In the genomic region with DNA sequence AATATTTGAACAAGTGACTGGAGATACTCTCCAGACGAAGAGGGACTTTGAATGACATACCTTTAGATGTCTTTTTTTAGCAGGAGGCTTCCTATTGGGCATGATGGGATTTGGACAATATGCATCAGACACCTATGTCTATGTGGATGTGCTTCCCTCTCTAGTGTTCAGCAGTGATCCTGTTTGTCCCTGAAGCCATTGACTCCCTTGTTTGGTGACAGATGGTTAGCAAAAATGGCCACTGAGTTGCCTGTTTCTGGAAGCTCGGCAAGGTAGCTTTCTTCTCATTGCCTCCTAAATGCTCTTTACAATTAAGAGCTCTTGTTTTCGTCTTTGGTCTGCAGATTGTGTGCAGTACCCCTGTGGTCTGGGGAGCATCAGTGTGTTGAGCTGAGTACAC, we compare ENCODE assay signal across 22 mouse cellular contexts.
A peak's percentile ranks its signal among the peaks of the same experiment; 100 is the strongest.
DNase-seq lines count a peak whose midpoint lies in the region; ATAC-seq and TF ChIP-seq lines count a peak whose summit lies in the region.
"Had no signal": no experiment of that assay in that cellular context is flagged by ENCODE, and none has a peak within 500 bp of the region (broad histone marks: within the 10 kb centered on the region; RNA-seq: fewer than 3 reads in every experiment).

No protein-coding gene starts in this region.

- ATAC-seq in forebrain, embryonic 12.5 days (ENCODE audit: low FRiP score), result no peak
- no peak for ATAC-seq in forebrain, embryonic 11.5 days (replicated peaks; ENCODE audit: low FRiP score)
- no peak for ATAC-seq in hindbrain, embryonic 13.5 days (ENCODE audit: low FRiP score)
- no peak for ATAC-seq in hindbrain, embryonic 16.5 days
- no peak for ATAC-seq in kidney, embryonic 16.5 days (ENCODE audit: low FRiP score, low TSS enrichment)
- ATAC-seq: inflammation-experienced regulatory T-cells, adult 6 months had no signal

- no peak for DNase-seq in forebrain, embryonic 11.5 days (ENCODE audit: low spot score)
- peak; percentile 62 for DNase-seq in brain, adult 2 months (ENCODE audit: low read depth, low spot score)
- peak; percentile 43 to 71 for DNase-seq in cerebellum, adult 2 months
- no peak for DNase-seq in embryo, embryonic 10 days (ENCODE audit: low spot score)
- DNase-seq: adrenal gland, postnatal 14 days; gastrocnemius, postnatal 36 days; heart, postnatal 36 days; kidney, adult 2 months; kidney, postnatal 36 days; lung, adult 18-20 months; thymus, postnatal 14 days had no signal

- H3K4me2 ChIP-seq in forebrain, embryonic 12.5 days, result no peak overlapping the region
- H3K4me2 ChIP-seq in forebrain, embryonic 11.5 days (ENCODE audit: low read depth, low read length, severe bottlenecking), result no peak overlapping the region
- H3K4me2 ChIP-seq in hindbrain, embryonic 13.5 days, result no peak overlapping the region
- no peak overlapping the region for H3K4me2 ChIP-seq in hindbrain, embryonic 16.5 days (ENCODE audit: low read length)
- H3K4me2 ChIP-seq in kidney, embryonic 16.5 days (replicated peaks; ENCODE audit: low read depth, low read length), result no peak overlapping the region
- H3K4me2 ChIP-seq: embryonic facial prominence, embryonic 13.5 days; heart, embryonic 11.5 days; liver, embryonic 11.5 days had no signal

- H3K9me3 ChIP-seq in forebrain, embryonic 12.5 days, result no peaks in the 10 kb centered on the region
- no peaks in the 10 kb centered on the region for H3K9me3 ChIP-seq in forebrain, embryonic 11.5 days (ENCODE audit: control insufficient read depth, low read length)
- no peaks in the 10 kb centered on the region for H3K9me3 ChIP-seq in hindbrain, embryonic 13.5 days
- H3K9me3 ChIP-seq in hindbrain, embryonic 16.5 days (ENCODE audit: control insufficient read depth, low read length), result no peaks in the 10 kb centered on the region
- no peaks in the 10 kb centered on the region for H3K9me3 ChIP-seq in kidney, embryonic 16.5 days (ENCODE audit: low read length)
- H3K9me3 ChIP-seq: embryonic facial prominence, embryonic 13.5 days; G1E; limb, embryonic 10.5 days; megakaryocyte, embryonic 14.5 days had no signal

- H3K36me3 ChIP-seq in forebrain, embryonic 12.5 days (replicated peaks), result no peaks in the 10 kb centered on the region
- H3K36me3 ChIP-seq in forebrain, embryonic 11.5 days (ENCODE audit: control insufficient read depth, insufficient read depth, low read length), result no peaks in the 10 kb centered on the region
- no peaks in the 10 kb centered on the region for H3K36me3 ChIP-seq in hindbrain, embryonic 13.5 days
- H3K36me3 ChIP-seq in hindbrain, embryonic 16.5 days (ENCODE audit: control insufficient read depth, insufficient read depth, low read length), result no peaks in the 10 kb centered on the region
- H3K36me3 ChIP-seq in kidney, embryonic 16.5 days (ENCODE audit: insufficient read depth, low read length), result no peaks in the 10 kb centered on the region
- H3K36me3 ChIP-seq: embryonic facial prominence, embryonic 13.5 days; limb, embryonic 10.5 days had no signal

- no peak for TF ChIP-seq CTCF in cerebellum, adult 2 months (IDR thresholded peaks at IDR 0.05; ENCODE audit: borderline replicate concordance, insufficient read depth, low read depth, low read length)

- 50% methylated on average over 3 of the region's 3 CpGs for WGBS in forebrain, embryonic 12.5 days
- WGBS in forebrain, embryonic 11.5 days, result 66% methylated on average over 3 of the region's 3 CpGs
- WGBS in hindbrain, embryonic 13.5 days, result 57% methylated on average over 3 of the region's 3 CpGs
- 39% methylated on average over 3 of the region's 3 CpGs for WGBS in hindbrain, embryonic 16.5 days
- WGBS in cerebellum, adult 2 months, result 24% methylated on average over 3 of the region's 3 CpGs
- WGBS in kidney, embryonic 16.5 days, result 69% methylated on average over 3 of the region's 3 CpGs

- no peaks in the 10 kb centered on the region for H3K27me3 ChIP-seq in forebrain, embryonic 12.5 days
- no peaks in the 10 kb centered on the region for H3K27me3 ChIP-seq in forebrain, embryonic 11.5 days (ENCODE audit: control insufficient read depth, insufficient read depth, low read length)
- no peaks in the 10 kb centered on the region for H3K27me3 ChIP-seq in hindbrain, embryonic 13.5 days
- H3K27me3 ChIP-seq in hindbrain, embryonic 16.5 days (replicated peaks; ENCODE audit: control insufficient read depth, insufficient read depth, low read length), result no peaks in the 10 kb centered on the region
- H3K27me3 ChIP-seq in cerebellum, adult 2 months (ENCODE audit: control insufficient read depth, insufficient read depth, low read length), result no peaks in the 10 kb centered on the region
- H3K27me3 ChIP-seq in kidney, embryonic 16.5 days (ENCODE audit: insufficient read depth, low read length), result no peaks in the 10 kb centered on the region
- H3K27me3 ChIP-seq: embryonic facial prominence, embryonic 13.5 days; megakaryocyte, embryonic 14.5 days had no signal

- no peak overlapping the region for H3K9ac ChIP-seq in forebrain, embryonic 12.5 days
- no peak overlapping the region for H3K9ac ChIP-seq in forebrain, embryonic 11.5 days (ENCODE audit: low read length)
- H3K9ac ChIP-seq in hindbrain, embryonic 13.5 days, result no peak overlapping the region
- H3K9ac ChIP-seq in hindbrain, embryonic 16.5 days (ENCODE audit: low read depth, low read length), result no peak overlapping the region
- H3K9ac ChIP-seq in kidney, embryonic 16.5 days (replicated peaks; ENCODE audit: low read length), result no peak overlapping the region
- H3K9ac ChIP-seq: embryonic facial prominence, embryonic 13.5 days had no signal

- H3K4me1 ChIP-seq in forebrain, embryonic 12.5 days, result peaks cover 42% of the 10 kb centered on the region
- H3K4me1 ChIP-seq in forebrain, embryonic 11.5 days (replicated peaks; ENCODE audit: control insufficient read depth, insufficient read depth, low read length), result peaks cover 10% of the 10 kb centered on the region; the same call in 1 of the 2 replicates
- peaks cover 45% of the 10 kb centered on the region for H3K4me1 ChIP-seq in hindbrain, embryonic 13.5 days (replicated peaks)
- H3K4me1 ChIP-seq in hindbrain, embryonic 16.5 days (ENCODE audit: control insufficient read depth, insufficient read depth, low read depth, low read length), result peaks cover 12% of the 10 kb centered on the region
- no peaks in the 10 kb centered on the region; the same call in 1 of the 2 replicates for H3K4me1 ChIP-seq in cerebellum, adult 2 months (ENCODE audit: control insufficient read depth, insufficient read depth, low read length)
- H3K4me1 ChIP-seq in kidney, embryonic 16.5 days (ENCODE audit: insufficient read depth, low read length), result peaks cover 9% of the 10 kb centered on the region; the same call in 1 of the 2 replicates
- H3K4me1 ChIP-seq: limb, embryonic 10.5 days had no signal

- H3K4me3 ChIP-seq in forebrain, embryonic 12.5 days (replicated peaks), result no peak overlapping the region
- H3K4me3 ChIP-seq in forebrain, embryonic 11.5 days (ENCODE audit: low read depth, low read length), result no peak overlapping the region
- H3K4me3 ChIP-seq in hindbrain, embryonic 13.5 days, result no peak overlapping the region
- H3K4me3 ChIP-seq in hindbrain, embryonic 16.5 days (ENCODE audit: low read length), result no peak overlapping the region
- no peak overlapping the region for H3K4me3 ChIP-seq in cerebellum, adult 2 months (replicated peaks; ENCODE audit: insufficient read depth, low read depth, low read length)
- H3K4me3 ChIP-seq in kidney, embryonic 16.5 days (ENCODE audit: low read length), result no peak overlapping the region
- H3K4me3 ChIP-seq: embryonic facial prominence, embryonic 13.5 days; limb, embryonic 10.5 days; megakaryocyte, embryonic 14.5 days had no signal

- TF ChIP-seq POLR2A in cerebellum, adult 2 months (IDR thresholded peaks at IDR 0.05; ENCODE audit: borderline replicate concordance, insufficient read depth, low read length), result no peak

- 0 out of 2 replicates have a peak overlapping the region, but pooled peaks have one; percentile 9 for H3K27ac ChIP-seq in forebrain, embryonic 12.5 days
- H3K27ac ChIP-seq in forebrain, embryonic 11.5 days (ENCODE audit: low read depth, low read length), result no peak overlapping the region
- H3K27ac ChIP-seq in hindbrain, embryonic 13.5 days, result peak overlapping the region; percentile 35; the same call in 1 of the 2 replicates
- no peak overlapping the region for H3K27ac ChIP-seq in hindbrain, embryonic 16.5 days (ENCODE audit: low read depth, low read length)
- H3K27ac ChIP-seq in cerebellum, adult 2 months (ENCODE audit: insufficient read depth, low read length), result no peak overlapping the region
- no peak overlapping the region for H3K27ac ChIP-seq in kidney, embryonic 16.5 days (ENCODE audit: low read length)
- H3K27ac ChIP-seq: embryonic facial prominence, embryonic 13.5 days; limb, embryonic 10.5 days had no signal

Comparison
In these comparisons a context has a peak if more than half of its experiments do, and no peak if none do; other contexts are left out.
1. H3K27ac ChIP-seq: peak in forebrain, embryonic 12.5 days (single experiment) and hindbrain, embryonic 13.5 days (single experiment); none in forebrain, embryonic 11.5 days (single experiment), hindbrain, embryonic 16.5 days (single experiment), cerebellum, adult 2 months (single experiment) and kidney, embryonic 16.5 days (single experiment).
2. DNase-seq: peak in brain, adult 2 months (single experiment) and cerebellum, adult 2 months (2 of 2); none in forebrain, embryonic 11.5 days (single experiment) and embryo, embryonic 10 days (single experiment).